Mouse (Mus musculus) left cerebral cortex, adult 2 months (tissue): ENCODE measurements around the gene Fam57b. TPM values are rescaled to one million over a fixed set of nuclear protein-coding genes. Genes with fewer than 3 reads are reported as not detected.

ENCODE experiments used
- DNase-seq, 2 experiments: peaks; one replicate each; pipeline ENCODE4 v3.0.0; 2021 to 2022; ENCODE audit warnings: low spot score in 2 of 2, mixed read lengths in 1 of 2; ENCODE audit errors: extremely low spot score in 1 of 2
- H3K27ac ChIP-seq: fragments of 200-600 bp; 2 replicates; pipeline ENCODE4 v1.8.1; 2022
- H3K4me3 ChIP-seq: fragments of 200-600 bp; 2 replicates; pipeline ENCODE4 v1.8.1; 2022
- CTCF ChIP-seq: fragments of 200-600 bp; IDR thresholded peaks from 2 replicates; pipeline ENCODE4 v1.8.1; 2022; ENCODE audit warnings: antibody characterized with exemption, mild to moderate bottlenecking, moderate library complexity
- intact Hi-C: fragments of 180-260 bp; cut with DNase I; formaldehyde crosslinking; loops from one replicate; pipeline ENCODE4 v1.15.1; 2025
- total RNA-seq, 2 experiments: library from RNA; stranded (reverse); gene quantifications; 2 replicates each; pipeline ENCODE4 v1.2.3; 2021

The Fam57b gene
- total RNA-seq, 2 experiments from 2014 or later: 71.6 to 77.4 TPM

GRCm38 (mm10) chr7:126867534-126867933 lies 70.1 kb downstream of the Fam57b start:
- no peak overlapping the region for H3K4me3 ChIP-seq
- intact Hi-C loops: no loop called here
- no peak for TF ChIP-seq CTCF
- H3K27ac ChIP-seq: no peak overlapping the region
- DNase-seq: no peak

GRCm38 (mm10) chr7:126868003-126868402 lies 70.5 kb downstream of the Fam57b start:
- intact Hi-C loops: no loop called here

GRCm38 (mm10) chr7:126869780-126870519 lies 72.5 kb downstream of the Fam57b start:
- intact Hi-C loops: no loop called here
- Histone ChIP-seq H3K27ac (no peak overlapping the region), H3K4me3 (no peak overlapping the region)
- no peak for TF ChIP-seq CTCF
- DNase-seq: no peak

More at GRCm38 (mm10) chr7:126868003-126868402, 70.5 kb downstream of the Fam57b start:
- DNase-seq: no peak
- TF ChIP-seq CTCF: no peak
- no peak overlapping the region for H3K4me3 ChIP-seq
- H3K27ac ChIP-seq: no peak overlapping the region

GRCm38 (mm10) chr7:126870520-126870891 lies 73.0 kb downstream of the Fam57b start:
- intact Hi-C loops: no loop called here
- H3K27ac ChIP-seq: no peak overlapping the region
- no peak for TF ChIP-seq CTCF
- H3K4me3 ChIP-seq: no peak overlapping the region
- DNase-seq: no peak

GRCm38 (mm10) chr7:126877239-126877638 lies 79.8 kb downstream of the Fam57b start:
- H3K27ac ChIP-seq: no peak overlapping the region
- TF ChIP-seq CTCF: no peak
- intact Hi-C loops: no loop called here
- no peak for DNase-seq
- H3K4me3 ChIP-seq: no peak overlapping the region

Other genes starting within 250 kb of the Fam57b start
- gene Eif3c, start 231.3 kb upstream of the Fam57b start, total RNA-seq: 100 to 1,000 TPM; 173 to 179 TPM
- gene Apobr, start 212.7 kb upstream of the Fam57b start, total RNA-seq: 1 to 10 TPM in 1 of 2 experiments, under 1 TPM in 1; 0.45 to 1.2 TPM
- gene Cln3, start 211.9 kb upstream of the Fam57b start, total RNA-seq: 10 to 100 TPM; 24.4 to 30.8 TPM
- not detected for gene Il27, start 202.7 kb upstream of the Fam57b start, total RNA-seq
- 10 to 100 TPM; 17.6 to 21.0 TPM for gene Nupr1, start 166.8 kb upstream of the Fam57b start, total RNA-seq
- 10 to 100 TPM; 30.2 to 33.5 TPM for gene Sgf29, start 148.4 kb upstream of the Fam57b start, total RNA-seq
- gene Sult1a1, start 121.2 kb upstream of the Fam57b start, total RNA-seq: 10 to 100 TPM; 10.8 to 13.6 TPM
- 100 to 1,000 TPM; 100 to 106 TPM for gene Bola2, start 102.3 kb upstream of the Fam57b start, total RNA-seq
- gene Slx1b, start 101.9 kb upstream of the Fam57b start, total RNA-seq: 10 to 100 TPM; 17.9 to 21.1 TPM
- gene Coro1a, start 89.9 kb upstream of the Fam57b start, total RNA-seq: 100 to 1,000 TPM; 164 to 185 TPM
- 100 to 1,000 TPM; 155 to 166 TPM for gene Mapk3, start 38.1 kb upstream of the Fam57b start, total RNA-seq
- gene Gdpd3, start 31.3 kb upstream of the Fam57b start, total RNA-seq: 1 to 10 TPM; 2.4 to 3.4 TPM
- gene Ypel3, start 20.7 kb upstream of the Fam57b start, total RNA-seq: 100 to 1,000 TPM; 312 to 323 TPM
- 1 to 10 TPM; 1.1 to 1.2 TPM for gene Tbx6, start 16.2 kb upstream of the Fam57b start, total RNA-seq
- gene Ppp4c, start 5.2 kb upstream of the Fam57b start, total RNA-seq: 10 to 100 TPM; 50.4 TPM
- gene 4930451I11Rik, start 34.0 kb downstream of the Fam57b start, total RNA-seq: not detected
- 10 to 100 TPM; 46.9 to 51.7 TPM for gene Doc2a, start 49.7 kb downstream of the Fam57b start, total RNA-seq
- gene Hirip3, start 64.3 kb downstream of the Fam57b start, total RNA-seq: 10 to 100 TPM; 36.6 to 40.9 TPM
- gene Ino80e, start 64.7 kb downstream of the Fam57b start, total RNA-seq: 10 to 100 TPM; 52.5 to 53.2 TPM
- gene Taok2, start 87.0 kb downstream of the Fam57b start, total RNA-seq: 100 to 1,000 TPM; 162 to 167 TPM
- 10 to 100 TPM; 17.3 to 22.0 TPM for gene Tmem219, start 125.2 kb downstream of the Fam57b start, total RNA-seq
- gene Kctd13, start 131.2 kb downstream of the Fam57b start, total RNA-seq: 100 to 1,000 TPM; 135 to 146 TPM
- gene Asphd1, start 151.9 kb downstream of the Fam57b start, total RNA-seq: 10 to 100 TPM; 51.4 to 55.8 TPM
- 100 to 1,000 TPM; 421 to 427 TPM for gene Sez6l2, start 152.9 kb downstream of the Fam57b start, total RNA-seq
- 100 to 1,000 TPM; 181 to 186 TPM for gene Cdipt, start 178.2 kb downstream of the Fam57b start, total RNA-seq
- under 1 TPM in 1 of 2 experiments, not detected in 1; 0.52 TPM for gene Cdiptos, start 178.4 kb downstream of the Fam57b start, total RNA-seq
- gene Mvp, start 217.0 kb downstream of the Fam57b start, total RNA-seq: 1 to 10 TPM; 7.2 to 8.3 TPM
- gene Pagr1b, start 218.8 kb downstream of the Fam57b start, total RNA-seq: 1 to 10 TPM in 1 of 2 experiments, not detected in 1; 1.2 TPM
- 10 to 100 TPM; 15.1 to 27.1 TPM for gene Pagr1a, start 219.7 kb downstream of the Fam57b start, total RNA-seq
- gene Gm42742, start 223.4 kb downstream of the Fam57b start, total RNA-seq: 10 to 100 TPM; 61.0 to 66.3 TPM
- 100 to 1,000 TPM; 214 to 216 TPM for gene Prrt2, start 223.5 kb downstream of the Fam57b start, total RNA-seq
- 100 to 1,000 TPM; 210 to 221 TPM for gene Maz, start 229.4 kb downstream of the Fam57b start, total RNA-seq
- 1 to 10 TPM; 4.4 to 9.7 TPM for gene Kif22, start 244.8 kb downstream of the Fam57b start, total RNA-seq